Mouse (Mus musculus) forebrain, embryonic 16.5 days (tissue): ENCODE measurements at regions not wholly inside any gene's neighbourhood (a gene's known extent, or its start where the extent isn't known, plus 50 kb on each side); places are given as distances from the start of the nearest gene placed in this dataset.

Experiments
- ATAC-seq: fragments of 200-750 bp; cut with Nextera tagmentation; 2 replicates; pipeline ENCODE4 v1.8.0; 2017; ENCODE audit warnings: mild to moderate bottlenecking, moderate library complexity
- H3K27ac ChIP-seq: fragments of 300-500 bp; sonication (generic); 2 replicates; pipeline ENCODE4 v1.5.1; 2014; ENCODE audit warnings: low read length, control low read depth
- H3K27me3 ChIP-seq: fragments of 300-500 bp; sonication (generic); replicated peaks from 2 replicates; pipeline ENCODE4 v1.6.1; 2014; ENCODE audit warnings: low read length; ENCODE audit not compliant: control insufficient read depth, insufficient read depth
- H3K36me3 ChIP-seq: fragments of 300-500 bp; sonication (generic); 2 replicates; pipeline ENCODE4 v1.6.1; 2014; ENCODE audit not compliant: control insufficient read depth, insufficient read depth
- H3K4me1 ChIP-seq: fragments of 300-500 bp; sonication (generic); replicated peaks from 2 replicates; pipeline ENCODE4 v1.6.1; 2014; ENCODE audit warnings: low read length; ENCODE audit not compliant: control insufficient read depth, insufficient read depth
- H3K4me2 ChIP-seq: fragments of 300-500 bp; sonication (generic); 2 replicates; pipeline ENCODE4 v1.6.1; 2014; ENCODE audit warnings: mild to moderate bottlenecking, low read length, control low read depth
- H3K4me3 ChIP-seq: fragments of 300-500 bp; sonication (generic); replicated peaks from 2 replicates; pipeline ENCODE4 v1.5.1; 2014; ENCODE audit warnings: mild to moderate bottlenecking, low read length, control low read depth
- H3K9ac ChIP-seq: fragments of 300-500 bp; sonication (generic); replicated peaks from 2 replicates; pipeline ENCODE4 v1.6.1; 2014; ENCODE audit warnings: low read depth, low read length, control low read depth
- H3K9me3 ChIP-seq: fragments of 300-500 bp; sonication (generic); 2 replicates; pipeline ENCODE4 v1.6.1; 2016; ENCODE audit warnings: low read length; ENCODE audit not compliant: control insufficient read depth
- WGBS: fragments of 180-500 bp; shearing (Covaris S2); extraction: QIAGEN DNeasy Blood & Tissue Kit; methylation state at CpG from one replicate; pipeline ENCODE4 v1.1.7; 2014; 5-methylcytosine and 5-hydroxymethylcytosine counted together

- Histone ChIP-seq H3K4me2 (no peak overlapping the region), H3K27me3 (no peaks in the 10 kb centered on the region), H3K36me3 (no peaks in the 10 kb centered on the region), H3K9me3 (no peaks in the 10 kb centered on the region), H3K9ac (no peak overlapping the region), H3K4me1 (no peaks in the 10 kb centered on the region), H3K4me3 (no peak overlapping the region), H3K27ac (no peak overlapping the region)
- WGBS, result 93% methylated on average over 1 of the region's 1 CpGs
- no peak for ATAC-seq
These were observed 303.3 kb upstream of the Robo2 start for GRCm38 (mm10) chr16:74714950-74715349.

- H3K9ac ChIP-seq, result no peak overlapping the region
- H3K36me3 ChIP-seq, result no peaks in the 10 kb centered on the region
- no peaks in the 10 kb centered on the region for H3K4me1 ChIP-seq
- no peak overlapping the region for H3K4me2 ChIP-seq
- 75% methylated on average over 6 of the region's 6 CpGs for WGBS
- no peak for ATAC-seq
- no peak overlapping the region for H3K27ac ChIP-seq
- no peak overlapping the region for H3K4me3 ChIP-seq
- H3K9me3 ChIP-seq, result no peaks in the 10 kb centered on the region
- H3K27me3 ChIP-seq, result no peaks in the 10 kb centered on the region
These were observed 300.9 kb upstream of the Robo2 start for GRCm38 (mm10) chr16:74712515-74712914.

GRCm38 (mm10) chr16:74702067-74702466 is 290.4 kb upstream of the Robo2 start:
- 92% methylated on average over 3 of the region's 3 CpGs for WGBS
- Histone ChIP-seq H3K36me3 (no peaks in the 10 kb centered on the region), H3K4me3 (no peak overlapping the region), H3K4me1 (no peaks in the 10 kb centered on the region), H3K27me3 (no peaks in the 10 kb centered on the region), H3K27ac (no peak overlapping the region), H3K9ac (no peak overlapping the region), H3K4me2 (no peak overlapping the region), H3K9me3 (no peaks in the 10 kb centered on the region)
- no peak for ATAC-seq

- 31% methylated on average over 3 of the region's 3 CpGs for WGBS
- Histone ChIP-seq H3K4me1 (no peaks in the 10 kb centered on the region; the same call in 1 of the 2 replicates), H3K4me2 (no peak overlapping the region), H3K9ac (no peak overlapping the region), H3K27ac (no peak overlapping the region), H3K27me3 (no peaks in the 10 kb centered on the region), H3K36me3 (no peaks in the 10 kb centered on the region), H3K9me3 (no peaks in the 10 kb centered on the region), H3K4me3 (no peak overlapping the region)
- ATAC-seq, result peak; percentile 61; the same call in 1 of the 2 replicates
These were observed 271.7 kb upstream of the Robo2 start for GRCm38 (mm10) chr16:74683371-74683770.

GRCm38 (mm10) chr16:74675586-74675985 is 264.0 kb upstream of the Robo2 start:
- no peaks in the 10 kb centered on the region for H3K4me1 ChIP-seq
- H3K36me3 ChIP-seq, result no peaks in the 10 kb centered on the region
- no peaks in the 10 kb centered on the region for H3K9me3 ChIP-seq
- H3K27ac ChIP-seq, result no peak overlapping the region
- H3K9ac ChIP-seq, result no peak overlapping the region
- H3K27me3 ChIP-seq, result no peaks in the 10 kb centered on the region
- H3K4me3 ChIP-seq, result no peak overlapping the region
- no peak for ATAC-seq
- H3K4me2 ChIP-seq, result no peak overlapping the region

- Histone ChIP-seq H3K9me3 (no peaks in the 10 kb centered on the region), H3K9ac (no peak overlapping the region), H3K27ac (no peak overlapping the region), H3K36me3 (no peaks in the 10 kb centered on the region), H3K4me1 (no peaks in the 10 kb centered on the region), H3K4me2 (no peak overlapping the region), H3K4me3 (no peak overlapping the region), H3K27me3 (no peaks in the 10 kb centered on the region)
- 75% methylated on average over 3 of the region's 3 CpGs for WGBS
- ATAC-seq, result no peak
These were observed 259.8 kb upstream of the Robo2 start for GRCm38 (mm10) chr16:74671466-74671865.

- H3K4me1 ChIP-seq, result no peaks in the 10 kb centered on the region
- WGBS, result 41% methylated on average over 1 of the region's 1 CpGs
These were observed 252.7 kb upstream of the Robo2 start for GRCm38 (mm10) chr16:74664337-74664736.

GRCm38 (mm10) chr16:74651244-74651643 is 239.6 kb upstream of the Robo2 start:
- Histone ChIP-seq H3K9ac (no peak overlapping the region), H3K36me3 (no peaks in the 10 kb centered on the region), H3K4me2 (no peak overlapping the region), H3K4me1 (no peaks in the 10 kb centered on the region), H3K27me3 (no peaks in the 10 kb centered on the region), H3K4me3 (no peak overlapping the region), H3K27ac (no peak overlapping the region), H3K9me3 (no peaks in the 10 kb centered on the region)
- peak; percentile 67 for ATAC-seq
- 41% methylated on average over 3 of the region's 3 CpGs for WGBS

More at GRCm38 (mm10) chr16:74664337-74664736, 252.7 kb upstream of the Robo2 start:
- H3K4me2 ChIP-seq, result no peak overlapping the region
- H3K27me3 ChIP-seq, result no peaks in the 10 kb centered on the region
- H3K9ac ChIP-seq, result no peak overlapping the region
- no peak overlapping the region for H3K27ac ChIP-seq
- H3K4me3 ChIP-seq, result no peak overlapping the region
- H3K9me3 ChIP-seq, result no peaks in the 10 kb centered on the region
- no peaks in the 10 kb centered on the region for H3K36me3 ChIP-seq
- no peak for ATAC-seq

GRCm38 (mm10) chr16:74649207-74649606 is 237.6 kb upstream of the Robo2 start:
- no peak for ATAC-seq
- Histone ChIP-seq H3K36me3 (no peaks in the 10 kb centered on the region), H3K27me3 (no peaks in the 10 kb centered on the region), H3K4me1 (no peaks in the 10 kb centered on the region), H3K9me3 (no peaks in the 10 kb centered on the region), H3K27ac (no peak overlapping the region), H3K4me3 (no peak overlapping the region), H3K4me2 (no peak overlapping the region), H3K9ac (no peak overlapping the region)
- WGBS, result 88% methylated on average over 2 of the region's 2 CpGs

GRCm38 (mm10) chr16:74648384-74648783 is 236.8 kb upstream of the Robo2 start:
- Histone ChIP-seq H3K4me2 (no peak overlapping the region), H3K4me3 (no peak overlapping the region), H3K9me3 (no peaks in the 10 kb centered on the region), H3K4me1 (no peaks in the 10 kb centered on the region), H3K9ac (no peak overlapping the region), H3K27ac (no peak overlapping the region), H3K36me3 (no peaks in the 10 kb centered on the region), H3K27me3 (no peaks in the 10 kb centered on the region)
- ATAC-seq, result no peak
